Mouse (Mus musculus) urinary bladder, postnatal 36 days (tissue): ENCODE data around the gene Tspear.

Source experiments
- DNase-seq, 2 experiments: peaks; one replicate each; pipeline ENCODE4 v3.0.0; 2022; ENCODE audit warnings: low spot score in 2 of 2, mixed read lengths in 1 of 2

The Tspear gene

DNA sequence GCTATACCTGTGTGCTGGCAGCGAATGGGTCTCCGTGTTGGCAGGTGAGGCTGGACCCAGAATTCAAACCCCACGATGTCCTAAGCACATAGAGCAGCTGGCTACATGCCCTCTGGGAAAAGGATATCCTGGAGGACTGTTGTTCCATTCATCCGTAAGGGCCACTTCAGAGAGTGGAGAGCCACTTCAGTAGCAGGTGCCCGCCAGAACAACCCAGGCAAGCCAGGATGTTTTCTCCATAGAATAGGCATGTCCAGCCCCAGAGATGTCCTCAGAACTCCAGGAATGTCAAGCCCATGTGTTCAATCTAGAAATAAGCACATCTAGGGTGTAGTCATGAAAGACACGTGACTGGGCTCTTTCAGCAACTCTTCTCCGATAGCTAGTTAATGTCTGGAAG, 183.3 kb downstream of the Tspear start:
- no peak for DNase-seq

DNA sequence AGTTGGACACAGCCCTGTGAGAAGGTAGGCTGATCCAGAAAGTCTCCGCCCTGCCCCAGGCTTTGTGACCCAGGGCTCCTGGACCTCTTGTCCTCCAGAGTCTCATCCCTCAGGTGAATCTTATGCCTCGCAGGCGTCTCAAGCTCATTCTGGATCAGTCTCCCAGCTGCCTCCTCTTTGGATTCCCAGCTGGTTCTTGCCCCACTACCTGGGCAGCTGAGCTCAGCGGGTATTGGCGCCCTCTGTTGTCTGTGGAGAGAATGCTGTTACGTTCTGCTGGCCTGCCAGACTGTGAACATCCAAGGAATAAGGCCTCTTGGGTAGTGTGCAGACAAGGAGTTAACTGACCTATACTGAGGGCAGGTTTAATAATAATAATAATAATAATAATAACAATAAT, 192.6 kb downstream of the Tspear start:
- peak; percentile 34 to 47 for DNase-seq

- no peak for DNase-seq
Observed at GRCm38 (mm10) chr10:77880305-77880704, 193.9 kb downstream of the Tspear start.

- DNase-seq = no peak
Observed at GRCm38 (mm10) chr10:77882553-77882952, 196.2 kb downstream of the Tspear start.

- no peak for DNase-seq
Observed at GRCm38 (mm10) chr10:77886007-77886747, 199.8 kb downstream of the Tspear start.

DNA sequence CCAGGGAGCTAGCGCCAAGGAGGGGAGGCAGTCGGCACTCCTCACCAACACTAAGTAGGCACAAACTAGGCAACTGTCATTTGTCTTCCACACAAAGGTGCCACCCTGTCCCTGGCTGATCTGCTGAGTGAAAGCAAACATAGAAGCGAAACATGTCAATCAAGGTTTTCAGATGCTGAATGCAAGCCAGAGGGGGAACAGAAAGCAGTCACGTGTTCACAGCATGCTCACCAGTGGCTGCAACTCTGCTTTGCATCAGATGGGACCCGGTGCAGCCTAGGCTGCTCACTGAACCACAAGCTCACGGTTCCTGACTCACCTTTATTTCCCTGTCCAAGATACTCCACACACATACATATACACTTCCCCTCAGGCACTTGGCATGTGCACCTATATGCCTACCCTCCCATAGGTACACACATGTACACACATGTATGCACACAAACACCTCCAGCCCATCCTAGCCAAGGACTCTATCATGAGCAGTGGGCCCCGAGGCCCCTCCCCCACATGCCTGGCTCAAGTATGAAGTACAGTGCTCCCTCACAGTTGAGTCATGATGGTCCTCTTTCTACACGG, 204.7 kb downstream of the Tspear start:
- no peak for DNase-seq

GRCm38 (mm10) chr10:77895562-77895961, 209.2 kb downstream of the Tspear start:
- no peak for DNase-seq

DNA sequence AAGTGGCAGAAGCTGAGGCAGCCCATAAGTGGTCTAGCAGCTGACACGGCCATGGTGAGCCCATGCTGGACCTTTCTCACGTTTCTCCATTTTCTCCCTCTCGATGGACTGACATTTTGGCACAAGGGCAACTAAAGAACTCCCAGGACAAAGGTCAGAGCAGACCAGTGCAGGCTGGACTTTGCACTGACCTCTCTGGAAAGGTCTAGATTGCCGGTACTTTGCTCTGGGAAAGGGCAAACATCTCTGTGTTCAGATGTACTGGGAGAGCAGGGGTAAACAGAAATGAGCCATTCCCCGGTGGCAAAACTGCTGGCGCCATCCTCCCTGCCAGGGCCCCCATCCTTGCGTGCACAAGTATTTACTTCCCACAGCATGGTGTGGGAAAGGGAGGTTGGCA, 213.8 kb downstream of the Tspear start:
- no peak for DNase-seq

DNA sequence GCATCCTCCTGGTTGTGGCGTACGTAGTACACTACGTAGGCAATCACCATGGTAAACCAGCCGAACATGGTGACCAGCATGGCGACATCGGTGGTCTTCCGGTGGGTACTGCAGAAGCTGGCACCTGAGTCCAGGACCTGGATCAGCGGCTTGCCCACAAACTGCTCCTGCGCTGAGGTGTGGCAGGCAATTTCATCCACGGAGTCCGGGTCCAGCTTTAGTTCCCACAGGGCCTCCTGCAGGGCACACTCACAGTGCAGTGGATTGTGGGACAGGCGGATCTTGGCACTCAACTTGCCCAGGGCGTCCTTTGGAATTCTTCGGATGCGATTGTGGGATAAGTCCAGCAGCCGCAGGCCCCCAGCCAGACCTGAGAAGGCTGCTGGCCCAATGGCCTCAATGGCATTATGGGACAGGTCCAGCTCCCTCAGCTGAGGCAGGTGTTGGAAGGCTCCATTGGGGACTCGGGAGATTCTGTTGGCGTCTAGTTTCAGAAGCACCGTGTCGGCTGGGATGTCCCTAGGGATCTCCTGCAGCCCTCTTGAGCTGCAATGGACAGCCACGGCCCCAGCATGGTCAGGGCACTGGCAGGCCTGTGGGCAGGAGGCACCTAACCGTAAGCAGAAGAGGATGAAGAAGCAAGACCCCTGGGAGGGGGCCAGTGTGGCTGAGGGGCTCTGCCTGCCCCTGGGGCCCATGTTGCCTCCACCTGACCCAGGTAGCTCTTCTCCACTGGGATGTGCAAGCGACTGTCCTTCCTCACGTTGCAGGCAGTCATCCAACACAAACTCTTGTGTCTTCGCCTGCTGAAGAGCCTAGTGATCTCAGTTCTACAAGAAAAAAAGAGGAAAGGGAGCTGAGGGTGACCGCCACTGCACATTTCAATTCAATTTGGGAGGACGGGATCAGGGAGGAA, 214.8 kb downstream of the Tspear start:
- no peak for DNase-seq

- peak; percentile 6 to 11 for DNase-seq
Observed at GRCm38 (mm10) chr10:77901871-77902210, 215.5 kb downstream of the Tspear start.

DNA sequence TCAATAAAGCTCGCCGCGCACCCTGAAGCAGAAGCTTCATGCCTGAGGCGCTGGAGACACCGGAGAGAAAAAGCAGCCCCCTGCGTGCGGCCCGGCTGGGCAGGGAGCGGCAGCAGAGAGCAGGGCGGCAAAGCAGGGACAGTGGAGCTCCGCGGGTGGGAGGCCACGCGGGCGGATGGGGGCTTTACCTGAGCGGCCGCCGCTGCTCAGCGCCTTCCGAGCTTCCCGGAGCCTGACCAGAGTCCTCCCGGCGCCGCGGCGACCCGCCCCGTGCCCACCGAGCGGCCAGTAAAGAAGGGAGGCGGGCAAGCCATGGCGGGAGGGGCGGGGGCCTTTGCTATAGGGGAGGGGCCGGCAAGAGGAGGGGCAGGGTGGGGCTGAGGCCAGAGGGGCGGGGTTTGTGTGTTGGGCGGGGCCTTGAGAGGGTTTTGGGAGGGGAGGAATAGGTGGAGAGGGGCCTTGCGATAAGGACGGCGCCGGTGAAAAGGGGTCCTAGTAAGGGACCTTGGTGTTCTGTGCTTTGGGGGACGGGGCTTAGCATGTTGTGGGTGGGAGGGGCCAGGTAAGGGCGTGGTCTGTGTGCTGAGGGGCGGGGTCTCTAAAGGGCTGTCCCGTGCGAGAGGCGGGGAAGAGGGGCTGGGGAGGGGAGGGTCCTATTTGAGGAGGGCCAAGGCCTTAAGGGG, 216.0 kb downstream of the Tspear start, which contains the start of gene Lrrc3:
Gene Lrrc3 (minus strand): TSS at position 326 of the 683 bp plus-strand sequence.
- peak; percentile 36 to 38 for DNase-seq

GRCm38 (mm10) chr10:77902894-77903715, 216.7 kb downstream of the Tspear start:
- DNase-seq = peak; percentile 27 to 36

GRCm38 (mm10) chr10:77912605-77913004, 226.2 kb downstream of the Tspear start:
- peak in 1 of 2 experiments; percentile 55 for DNase-seq

- no peak for DNase-seq
Observed at GRCm38 (mm10) chr10:77913292-77913691, 226.9 kb downstream of the Tspear start.

GRCm38 (mm10) chr10:77916636-77917335, 230.4 kb downstream of the Tspear start:
- peak; percentile 46 to 52 for DNase-seq

- no peak for DNase-seq
Observed at GRCm38 (mm10) chr10:77921009-77921408, 234.6 kb downstream of the Tspear start.

DNA sequence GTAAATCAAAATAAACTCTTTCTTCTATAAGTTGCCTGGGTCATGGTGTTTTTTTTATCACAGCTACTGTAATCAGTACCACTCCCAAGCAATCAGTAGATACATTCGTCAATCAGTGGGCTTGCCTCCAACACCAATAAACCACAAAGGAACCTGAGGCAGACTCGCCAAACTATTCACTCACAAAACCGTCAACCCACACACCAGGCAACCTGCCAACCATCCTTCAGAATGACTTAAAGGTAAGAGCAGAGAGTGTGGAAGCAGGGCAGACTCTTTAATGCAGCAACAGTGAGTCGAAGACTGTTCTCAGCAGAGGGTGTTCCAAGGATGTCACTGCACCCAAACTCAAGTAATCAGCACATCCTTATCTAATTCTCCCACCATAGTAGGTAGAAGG, 236.3 kb downstream of the Tspear start:
- no peak for DNase-seq

GRCm38 (mm10) chr10:77926140-77926539, 239.8 kb downstream of the Tspear start:
- DNase-seq = peak; percentile 62 to 66

GRCm38 (mm10) chr10:77927375-77927774, 241.0 kb downstream of the Tspear start:
- no peak for DNase-seq
